Mouse (Mus musculus): ENCODE measurements around the gene Arl14ep.

GRCm38 (mm10) chr2:106968320-106968719 is 5.9 kb downstream of the Arl14ep start:
- no peak for TF ChIP-seq EP300 (optimal IDR thresholded peaks at IDR 0.05)
- no peak for TF ChIP-seq CTCF (IDR thresholded peaks at IDR 0.05; ENCODE audit: low read depth)

Data from stomach, postnatal 0 days (tissue).